Mouse (Mus musculus) cerebellum, adult 2 months (tissue): Measurements from ENCODE around the gene Cavin1.

ENCODE experiments used
- CTCF ChIP-seq: fragments of 200-500 bp; IDR thresholded peaks from 2 replicates; pipeline ENCODE4 v1.5.1; 2011; ENCODE audit warnings: low read depth, mild to moderate bottlenecking, control low read depth, low read length, moderate library complexity, borderline replicate concordance; ENCODE audit not compliant: insufficient read depth
- POLR2A ChIP-seq: fragments of 200-500 bp; IDR thresholded peaks from 2 replicates; pipeline ENCODE4 v1.6.1; 2011; ENCODE audit warnings: low read length, control low read depth, borderline replicate concordance; ENCODE audit not compliant: insufficient read depth

DNA sequence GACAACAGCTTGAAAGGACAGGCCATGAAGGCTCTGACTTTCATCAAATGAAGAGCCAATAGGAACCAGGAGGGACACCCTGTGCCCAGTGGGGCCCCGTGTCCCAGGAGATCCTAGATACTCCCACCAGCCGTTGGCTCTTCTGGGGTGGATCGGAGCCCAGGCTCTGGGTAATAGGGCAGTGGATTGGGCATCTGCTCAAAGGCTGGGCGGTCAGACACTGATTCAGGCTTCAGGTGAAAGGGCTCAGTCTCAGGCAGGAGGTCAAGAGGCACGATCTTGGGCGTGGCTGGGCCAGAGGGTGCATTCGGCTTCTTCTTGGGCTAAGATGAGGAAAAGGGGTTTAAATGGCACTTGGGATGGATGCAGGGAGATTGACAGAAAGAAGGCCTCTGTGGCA lies 6.5 kb downstream of the Cavin1 start:
- TF ChIP-seq CTCF (no peak), POLR2A (no peak)
